Mouse (Mus musculus) limb, embryonic 11.5 days (tissue): ENCODE measurements around the gene Kif5c. TPM values are rescaled to one million over a fixed set of nuclear protein-coding genes. Genes with fewer than 3 reads are reported as not detected.
A peak's percentile ranks its signal among the peaks of the same experiment; 100 is the strongest.

Experiments used
- ATAC-seq: fragments of 200-750 bp; cut with Nextera tagmentation; 2 replicates; pipeline ENCODE4 v1.8.0; 2017; ENCODE audit warnings: low read depth; ENCODE audit not compliant: insufficient number of reproducible peaks, low FRiP score, low TSS enrichment
- DNase-seq: peaks from one replicate; pipeline ENCODE4 v3.0.0-alpha.2; 2015; ENCODE audit warnings: low spot score
- H3K27ac ChIP-seq: fragments of 300-500 bp; sonication (generic); replicated peaks from 2 replicates; pipeline ENCODE4 v1.5.1; 2014; ENCODE audit warnings: low read depth, mild to moderate bottlenecking, low read length
- H3K27me3 ChIP-seq: fragments of 300-500 bp; sonication (generic); 2 replicates; pipeline ENCODE4 v1.6.1; 2014; ENCODE audit warnings: mild to moderate bottlenecking, low read length, mixed read lengths; ENCODE audit not compliant: control insufficient read depth, insufficient read depth
- H3K36me3 ChIP-seq: fragments of 300-500 bp; sonication (generic); 2 replicates; pipeline ENCODE4 v1.6.1; 2014; ENCODE audit warnings: mild to moderate bottlenecking, low read length, moderate library complexity, mixed read lengths; ENCODE audit not compliant: control insufficient read depth, insufficient read depth
- H3K4me1 ChIP-seq: fragments of 300-500 bp; sonication (generic); 2 replicates; pipeline ENCODE4 v1.6.1; 2014; ENCODE audit warnings: low read length, mixed read lengths; ENCODE audit not compliant: control insufficient read depth, insufficient read depth
- H3K4me2 ChIP-seq: fragments of 300-500 bp; sonication (generic); 2 replicates; pipeline ENCODE4 v1.6.1; 2014; ENCODE audit warnings: low read depth, mild to moderate bottlenecking, moderate library complexity; ENCODE audit not compliant: severe bottlenecking
- H3K4me3 ChIP-seq: fragments of 300-500 bp; sonication (generic); 2 replicates; pipeline ENCODE4 v1.5.1; 2014; ENCODE audit warnings: low read depth, low read length
- H3K9ac ChIP-seq: fragments of 300-500 bp; sonication (generic); 2 replicates; pipeline ENCODE4 v1.6.1; 2014; ENCODE audit warnings: mild to moderate bottlenecking, low read length
- H3K9me3 ChIP-seq: fragments of 300-500 bp; sonication (generic); 2 replicates; pipeline ENCODE4 v1.6.1; 2016; ENCODE audit warnings: low read length; ENCODE audit not compliant: control insufficient read depth
- WGBS: fragments of 180-500 bp; shearing (Covaris S2); extraction: QIAGEN DNeasy Blood & Tissue Kit; methylation state at CpG from one replicate; pipeline ENCODE4 v1.1.7; 2014; 5-methylcytosine and 5-hydroxymethylcytosine counted together
- polyA plus RNA-seq: library from polyadenylated mRNA; unstranded; fragments of >200 nt; fragmentation: Nextera tagmentation; extraction: Ambion mirVana; gene quantifications from 2 replicates; pipeline ENCODE4 v1.2.1, GENCODE M21; 2014

Kif5c gene
- polyA plus RNA-seq, 1 experiment from 2014 or later = 15.2 TPM

- Histone ChIP-seq H3K36me3 (no peaks in the 10 kb centered on the region), H3K27me3 (no peaks in the 10 kb centered on the region), H3K27ac (no peak overlapping the region), H3K4me1 (peaks cover 8% of the 10 kb centered on the region; the same call in 1 of the 2 replicates), H3K4me2 (no peak overlapping the region), H3K9ac (no peak overlapping the region), H3K9me3 (no peaks in the 10 kb centered on the region), H3K4me3 (no peak overlapping the region)
- WGBS = 86% methylated on average over 2 of the region's 2 CpGs
- ATAC-seq = no peak
- DNase-seq = no peak
These were observed 65.7 kb downstream of the Kif5c start for GRCm38 (mm10) chr2:49684808-49685207.

GRCm38 (mm10) chr2:49690421-49690826 lies 71.3 kb downstream of the Kif5c start:
- WGBS = 50% methylated on average over 9 of the region's 9 CpGs
- H3K27ac ChIP-seq = no peak overlapping the region
- peaks cover 15% of the 10 kb centered on the region for H3K4me1 ChIP-seq

GRCm38 (mm10) chr2:49691441-49691840 lies 72.3 kb downstream of the Kif5c start:
- H3K9ac ChIP-seq = no peak overlapping the region
- no peak overlapping the region for H3K4me3 ChIP-seq
- H3K4me1 ChIP-seq = peaks cover 15% of the 10 kb centered on the region
- DNase-seq = no peak
- ATAC-seq = no peak
- H3K9me3 ChIP-seq = no peaks in the 10 kb centered on the region
- H3K27ac ChIP-seq = no peak overlapping the region
- 82% methylated on average over 5 of the region's 5 CpGs for WGBS
- no peaks in the 10 kb centered on the region for H3K36me3 ChIP-seq
- H3K4me2 ChIP-seq = no peak overlapping the region
- H3K27me3 ChIP-seq = no peaks in the 10 kb centered on the region

More at GRCm38 (mm10) chr2:49690421-49690826, 71.3 kb downstream of the Kif5c start:
- ATAC-seq (peak; percentile 46), DNase-seq (no peak)
- Histone ChIP-seq H3K4me3 (no peak overlapping the region), H3K27me3 (no peaks in the 10 kb centered on the region), H3K4me2 (no peak overlapping the region), H3K36me3 (no peaks in the 10 kb centered on the region), H3K9ac (no peak overlapping the region), H3K9me3 (no peaks in the 10 kb centered on the region)

- Histone ChIP-seq H3K9ac (no peak overlapping the region), H3K4me2 (no peak overlapping the region), H3K9me3 (no peaks in the 10 kb centered on the region), H3K36me3 (no peaks in the 10 kb centered on the region), H3K4me1 (peaks cover 14% of the 10 kb centered on the region), H3K27ac (no peak overlapping the region), H3K4me3 (no peak overlapping the region), H3K27me3 (no peaks in the 10 kb centered on the region)
- no peak for DNase-seq
- 75% methylated on average over 10 of the region's 10 CpGs for WGBS
- no peak for ATAC-seq
These were observed 75.6 kb downstream of the Kif5c start for GRCm38 (mm10) chr2:49694727-49695126.

- Histone ChIP-seq H3K9me3 (no peaks in the 10 kb centered on the region), H3K36me3 (no peaks in the 10 kb centered on the region), H3K27me3 (no peaks in the 10 kb centered on the region), H3K9ac (no peak overlapping the region), H3K27ac (no peak overlapping the region), H3K4me1 (peaks cover 7% of the 10 kb centered on the region), H3K4me2 (no peak overlapping the region), H3K4me3 (no peak overlapping the region)
- WGBS = 94% methylated on average over 3 of the region's 3 CpGs
- DNase-seq (no peak), ATAC-seq (no peak)
These were observed 76.4 kb downstream of the Kif5c start for GRCm38 (mm10) chr2:49695461-49695860.

GRCm38 (mm10) chr2:49698851-49699250 lies 79.8 kb downstream of the Kif5c start:
- Histone ChIP-seq H3K9me3 (no peaks in the 10 kb centered on the region), H3K4me3 (no peak overlapping the region), H3K4me1 (no peaks in the 10 kb centered on the region), H3K27ac (no peak overlapping the region), H3K36me3 (no peaks in the 10 kb centered on the region), H3K27me3 (no peaks in the 10 kb centered on the region), H3K9ac (no peak overlapping the region), H3K4me2 (no peak overlapping the region)
- DNase-seq = no peak
- ATAC-seq = no peak
- 90% methylated on average over 5 of the region's 5 CpGs for WGBS

- H3K9ac ChIP-seq = no peak overlapping the region
- no peaks in the 10 kb centered on the region for H3K36me3 ChIP-seq
- no peaks in the 10 kb centered on the region for H3K9me3 ChIP-seq
- H3K4me2 ChIP-seq = no peak overlapping the region
- WGBS = 92% methylated on average over 22 of the region's 22 CpGs
- H3K27me3 ChIP-seq = no peaks in the 10 kb centered on the region
- H3K4me1 ChIP-seq = no peaks in the 10 kb centered on the region
- no peak overlapping the region for H3K4me3 ChIP-seq
- no peak overlapping the region for H3K27ac ChIP-seq
- DNase-seq (no peak), ATAC-seq (no peak)
These were observed 81.3 kb downstream of the Kif5c start for GRCm38 (mm10) chr2:49700176-49700971.

GRCm38 (mm10) chr2:49710223-49710622 lies 91.1 kb downstream of the Kif5c start:
- no peaks in the 10 kb centered on the region for H3K36me3 ChIP-seq

More at GRCm38 (mm10) chr2:49710223-49710622, 91.1 kb downstream of the Kif5c start:
- Histone ChIP-seq H3K4me1 (no peaks in the 10 kb centered on the region), H3K4me3 (no peak overlapping the region), H3K9ac (no peak overlapping the region), H3K4me2 (no peak overlapping the region), H3K9me3 (no peaks in the 10 kb centered on the region), H3K27me3 (no peaks in the 10 kb centered on the region), H3K27ac (no peak overlapping the region)
- DNase-seq (no peak), ATAC-seq (no peak)
- WGBS = 95% methylated on average over 3 of the region's 3 CpGs
